Mouse (Mus musculus) kidney, adult 18-20 months (tissue): ENCODE measurements at regions not wholly inside any gene's neighbourhood (a gene's known extent, or its start where the extent isn't known, plus 50 kb on each side); places are given as distances from the start of the nearest gene placed in this dataset.
A peak's percentile ranks its signal among the peaks of the same experiment; 100 is the strongest.

ENCODE experiments used
- DNase-seq: peaks from one replicate; pipeline ENCODE4 v3.0.0; 2021

GRCm38 (mm10) chr3:62985033-62985432, 256.3 kb upstream of the Mme start:
- DNase-seq: no peak

- DNase-seq: no peak
Observed at GRCm38 (mm10) chr3:62976906-62977305, 264.4 kb upstream of the Mme start.

GRCm38 (mm10) chr3:62963244-62963643, 278.1 kb upstream of the Mme start:
- no peak for DNase-seq

GRCm38 (mm10) chr3:62962608-62963007, 278.7 kb upstream of the Mme start:
- no peak for DNase-seq

GRCm38 (mm10) chr3:62945356-62945755, 296.0 kb upstream of the Mme start:
- no peak for DNase-seq

- no peak for DNase-seq
Observed at GRCm38 (mm10) chr3:62938601-62939000, 302.7 kb upstream of the Mme start.

GRCm38 (mm10) chr3:62924441-62924840, 316.9 kb upstream of the Mme start:
- DNase-seq: no peak

GRCm38 (mm10) chr3:62916899-62917298, 312.0 kb upstream of the Gpr149 start:
- DNase-seq: no peak

- DNase-seq: no peak
Observed at GRCm38 (mm10) chr3:62885104-62885503, 280.2 kb upstream of the Gpr149 start.

- no peak for DNase-seq
Observed at GRCm38 (mm10) chr3:62882310-62883073, 277.6 kb upstream of the Gpr149 start.

GRCm38 (mm10) chr3:62860731-62861130, 255.8 kb upstream of the Gpr149 start:
- peak; percentile 13 for DNase-seq

- DNase-seq: no peak
Observed at GRCm38 (mm10) chr3:62835695-62836476, 230.9 kb upstream of the Gpr149 start.

GRCm38 (mm10) chr3:62823892-62824291, 219.0 kb upstream of the Gpr149 start:
- no peak for DNase-seq

- peak; percentile 51 for DNase-seq
Observed at GRCm38 (mm10) chr3:62801044-62801443, 196.1 kb upstream of the Gpr149 start.

- no peak for DNase-seq
Observed at GRCm38 (mm10) chr3:62786233-62786632, 181.3 kb upstream of the Gpr149 start.
